Mouse (Mus musculus): ENCODE data around the gene BC055324. TPM values are rescaled to one million over a fixed set of nuclear protein-coding genes. Genes with fewer than 3 reads are reported as not detected.
A peak's percentile ranks its signal among the peaks of the same experiment; 100 is the strongest.

The BC055324 gene
- polyA plus RNA-seq, 2 experiments = 19.6 to 21.1 TPM

GRCm38 (mm10) chr1:164001831-164002452, 7.3 kb upstream of the BC055324 start:
- no peaks in the 10 kb centered on the region for H3K9me3 ChIP-seq (ENCODE audit: control insufficient read depth, low read length)
- ATAC-seq (ENCODE audit: low FRiP score, low read depth) (no peak), DNase-seq (ENCODE audit: low spot score) (no peak)
- H3K9ac ChIP-seq (ENCODE audit: low read depth, low read length, severe bottlenecking) = no peak overlapping the region
- H3K4me3 ChIP-seq (replicated peaks; ENCODE audit: low read length) = no peak overlapping the region
- no peak overlapping the region for H3K27ac ChIP-seq (replicated peaks; ENCODE audit: low read depth, low read length)
- no peaks in the 10 kb centered on the region for H3K36me3 ChIP-seq (ENCODE audit: control insufficient read depth, insufficient read depth, low read length)
- no peak overlapping the region for H3K4me2 ChIP-seq (replicated peaks; ENCODE audit: low read depth, low read length, severe bottlenecking)
- WGBS = 75% methylated on average over 6 of the region's 6 CpGs
- TF ChIP-seq POLR2A (IDR thresholded peaks at IDR 0.05; ENCODE audit: borderline replicate concordance, extremely low read depth, insufficient read depth, insufficient read length) = no peak
- H3K4me1 ChIP-seq (ENCODE audit: control insufficient read depth, insufficient read depth, low read length) = no peaks in the 10 kb centered on the region
- no peaks in the 10 kb centered on the region for H3K27me3 ChIP-seq (ENCODE audit: control insufficient read depth, insufficient read depth, low read length)

- ATAC-seq (ENCODE audit: low FRiP score, low read depth) (no peak), DNase-seq (ENCODE audit: low spot score) (no peak)
- Histone ChIP-seq H3K9ac (ENCODE audit: low read depth, low read length, severe bottlenecking) (no peak overlapping the region; the same call in 1 of the 2 replicates), H3K4me2 (replicated peaks; ENCODE audit: low read depth, low read length, severe bottlenecking) (peak overlapping the region; percentile 61), H3K36me3 (ENCODE audit: control insufficient read depth, insufficient read depth, low read length) (no peaks in the 10 kb centered on the region), H3K4me1 (ENCODE audit: control insufficient read depth, insufficient read depth, low read length) (0 out of 2 replicates have a peak, but pooled peaks cover 3% of the 10 kb centered on the region), H3K9me3 (ENCODE audit: control insufficient read depth, low read length) (no peaks in the 10 kb centered on the region), H3K27me3 (ENCODE audit: control insufficient read depth, insufficient read depth, low read length) (no peaks in the 10 kb centered on the region), H3K4me3 (replicated peaks; ENCODE audit: low read length) (peak overlapping the region; percentile 83; the same call in 1 of the 2 replicates), H3K27ac (replicated peaks; ENCODE audit: low read depth, low read length) (no peak overlapping the region)
- WGBS = 91% methylated on average over 1 of the region's 2 CpGs
- no peak for TF ChIP-seq POLR2A (IDR thresholded peaks at IDR 0.05; ENCODE audit: borderline replicate concordance, extremely low read depth, insufficient read depth, insufficient read length)
These were observed 965 bp upstream of the BC055324 start for GRCm38 (mm10) chr1:163995609-163995913.

GRCm38 (mm10) chr1:163994173-163994720, 349 bp downstream of the BC055324 start:
- 0 out of 2 replicates have a peak, but pooled peaks cover 3% of the 10 kb centered on the region for H3K4me1 ChIP-seq (ENCODE audit: control insufficient read depth, insufficient read depth, low read length)
- H3K9ac ChIP-seq (ENCODE audit: low read depth, low read length, severe bottlenecking) = peak overlapping the region; percentile 79
- peak overlapping the region; percentile 83 for H3K4me3 ChIP-seq (replicated peaks; ENCODE audit: low read length)
- H3K36me3 ChIP-seq (ENCODE audit: control insufficient read depth, insufficient read depth, low read length) = no peaks in the 10 kb centered on the region
- no peaks in the 10 kb centered on the region for H3K9me3 ChIP-seq (ENCODE audit: control insufficient read depth, low read length)
- 1% methylated on average over 38 of the region's 38 CpGs for WGBS
- ATAC-seq (ENCODE audit: low FRiP score, low read depth) (peak; percentile 71), DNase-seq (ENCODE audit: low spot score) (no peak)
- no peaks in the 10 kb centered on the region for H3K27me3 ChIP-seq (ENCODE audit: control insufficient read depth, insufficient read depth, low read length)
- H3K4me2 ChIP-seq (replicated peaks; ENCODE audit: low read depth, low read length, severe bottlenecking) = peak overlapping the region; percentile 85
- TF ChIP-seq POLR2A (IDR thresholded peaks at IDR 0.05; ENCODE audit: borderline replicate concordance, extremely low read depth, insufficient read depth, insufficient read length) = no peak
- H3K27ac ChIP-seq (replicated peaks; ENCODE audit: low read depth, low read length) = 0 out of 2 replicates have a peak overlapping the region, but pooled peaks have one; percentile 8

- Histone ChIP-seq H3K4me2 (replicated peaks; ENCODE audit: low read depth, low read length, severe bottlenecking) (no peak overlapping the region), H3K36me3 (ENCODE audit: control insufficient read depth, insufficient read depth, low read length) (peaks cover 8% of the 10 kb centered on the region; the same call in 1 of the 2 replicates), H3K27ac (replicated peaks; ENCODE audit: low read depth, low read length) (no peak overlapping the region), H3K9ac (ENCODE audit: low read depth, low read length, severe bottlenecking) (no peak overlapping the region), H3K9me3 (ENCODE audit: control insufficient read depth, low read length) (no peaks in the 10 kb centered on the region), H3K27me3 (ENCODE audit: control insufficient read depth, insufficient read depth, low read length) (no peaks in the 10 kb centered on the region), H3K4me3 (replicated peaks; ENCODE audit: low read length) (no peak overlapping the region), H3K4me1 (ENCODE audit: control insufficient read depth, insufficient read depth, low read length) (0 out of 2 replicates have a peak, but pooled peaks cover 3% of the 10 kb centered on the region)
- WGBS = 85% methylated on average over 4 of the region's 4 CpGs
- ATAC-seq (ENCODE audit: low FRiP score, low read depth) (no peak), DNase-seq (ENCODE audit: low spot score) (no peak)
- no peak for TF ChIP-seq POLR2A (IDR thresholded peaks at IDR 0.05; ENCODE audit: borderline replicate concordance, extremely low read depth, insufficient read depth, insufficient read length)
These were observed 2.2 kb downstream of the BC055324 start for GRCm38 (mm10) chr1:163992371-163992770.

- Histone ChIP-seq H3K4me2 (replicated peaks; ENCODE audit: low read depth, low read length, severe bottlenecking) (no peak overlapping the region), H3K9ac (ENCODE audit: low read depth, low read length, severe bottlenecking) (no peak overlapping the region), H3K4me3 (replicated peaks; ENCODE audit: low read length) (no peak overlapping the region), H3K9me3 (ENCODE audit: control insufficient read depth, low read length) (no peaks in the 10 kb centered on the region), H3K27me3 (ENCODE audit: control insufficient read depth, insufficient read depth, low read length) (no peaks in the 10 kb centered on the region), H3K27ac (replicated peaks; ENCODE audit: low read depth, low read length) (no peak overlapping the region), H3K36me3 (ENCODE audit: control insufficient read depth, insufficient read depth, low read length) (peaks cover 23% of the 10 kb centered on the region), H3K4me1 (ENCODE audit: control insufficient read depth, insufficient read depth, low read length) (no peaks in the 10 kb centered on the region)
- no peak for TF ChIP-seq POLR2A (IDR thresholded peaks at IDR 0.05; ENCODE audit: borderline replicate concordance, extremely low read depth, insufficient read depth, insufficient read length)
- ATAC-seq (ENCODE audit: low FRiP score, low read depth) (no peak), DNase-seq (ENCODE audit: low spot score) (no peak)
- WGBS = 84% methylated on average over 1 of the region's 1 CpGs
These were observed 18.1 kb downstream of the BC055324 start for GRCm38 (mm10) chr1:163976515-163976914.

Data from limb, embryonic 14.5 days (tissue).